In the genomic region with DNA sequence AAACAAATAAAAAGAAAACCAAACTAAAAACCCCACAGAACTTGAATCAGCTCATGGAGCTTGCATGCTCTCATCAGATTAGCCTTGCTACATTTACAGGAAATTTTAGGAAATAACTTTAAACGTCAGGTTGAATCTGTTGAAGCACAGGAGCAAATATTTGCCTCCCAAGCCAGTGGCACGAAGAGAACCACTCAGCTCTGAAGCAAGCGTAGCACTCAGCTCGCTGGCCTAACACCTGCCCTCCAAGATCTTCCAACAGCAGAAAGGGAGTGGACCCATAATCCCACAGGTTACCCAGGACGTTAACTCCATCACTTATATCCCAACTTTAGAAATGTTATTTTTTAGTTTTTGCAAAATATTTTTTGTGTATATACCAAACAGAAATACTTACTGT, we compare ENCODE assay signal across 23 mouse cellular contexts.
"Had no signal": no experiment of that assay in that cellular context is flagged by ENCODE, and none has a peak within 500 bp of the region (broad histone marks: within the 10 kb centered on the region; RNA-seq: fewer than 3 reads in every experiment).

No protein-coding gene starts in this region.

- ATAC-seq: forebrain, postnatal 0 days; hindbrain, postnatal 0 days; intestine, embryonic 16.5 days had no signal

- DNase-seq: forebrain, postnatal 0 days; gastrocnemius, postnatal 14 days; gastrocnemius, postnatal 36 days; heart, adult 18-20 months; heart, postnatal 10 days; kidney, adult 11 months; kidney, adult 2 months; kidney, adult 9 months; kidney, postnatal 14 days; kidney, postnatal 36 days; layer of hippocampus, adult 9-11 months; layer of hippocampus, postnatal 36 days; left cerebral cortex, postnatal 4 days had no signal

- H3K36me3 ChIP-seq: heart, embryonic 10.5 days; heart, embryonic 12.5 days; hindbrain, embryonic 13.5 days; hindbrain, embryonic 15.5 days; kidney, embryonic 15.5 days; limb, embryonic 13.5 days; limb, embryonic 15.5 days had no signal

- H3K4me3 ChIP-seq: heart, embryonic 10.5 days; heart, embryonic 12.5 days; hindbrain, embryonic 13.5 days; hindbrain, embryonic 15.5 days; kidney, embryonic 15.5 days; limb, embryonic 13.5 days; limb, embryonic 15.5 days had no signal

- H3K27ac ChIP-seq: heart, embryonic 10.5 days; hindbrain, embryonic 13.5 days; hindbrain, embryonic 15.5 days; hindbrain, postnatal 0 days; kidney, embryonic 15.5 days; kidney, postnatal 0 days; limb, embryonic 13.5 days; limb, embryonic 15.5 days had no signal

- H3K9me3 ChIP-seq: heart, embryonic 10.5 days; heart, embryonic 12.5 days; hindbrain, embryonic 13.5 days; hindbrain, embryonic 15.5 days; kidney, embryonic 15.5 days; limb, embryonic 13.5 days; limb, embryonic 15.5 days had no signal

- H3K27me3 ChIP-seq: heart, embryonic 12.5 days; hindbrain, embryonic 13.5 days; hindbrain, embryonic 15.5 days; kidney, embryonic 15.5 days; limb, embryonic 13.5 days; limb, embryonic 15.5 days had no signal

- H3K9ac ChIP-seq: forebrain, postnatal 0 days; heart, embryonic 12.5 days; hindbrain, embryonic 13.5 days; hindbrain, embryonic 15.5 days; kidney, embryonic 15.5 days; limb, embryonic 13.5 days; limb, embryonic 15.5 days had no signal

- H3K4me1 ChIP-seq: heart, embryonic 10.5 days; heart, embryonic 12.5 days; hindbrain, embryonic 15.5 days; kidney, embryonic 15.5 days had no signal

- H3K4me2 ChIP-seq: heart, embryonic 12.5 days; hindbrain, embryonic 13.5 days; hindbrain, embryonic 15.5 days; kidney, embryonic 15.5 days; limb, embryonic 13.5 days; limb, embryonic 15.5 days had no signal
